Mouse (Mus musculus) midbrain, embryonic 14.5 days (tissue): ENCODE results near the gene Olfr1019. TPM values are rescaled to one million over a fixed set of nuclear protein-coding genes. Genes with fewer than 3 reads are reported as not detected.

Experiments
- polyA plus RNA-seq: library from polyadenylated mRNA; unstranded; fragments of >200 nt; fragmentation: Nextera tagmentation; extraction: Ambion mirVana; gene quantifications from 2 replicates; pipeline ENCODE4 v1.2.1, GENCODE M21; 2014

Gene Olfr1019
- polyA plus RNA-seq, 1 experiment from 2014 or later, result not detected

Other genes with a start within 250 kb of the Olfr1019 start
- gene Olfr1000, start 233.6 kb downstream of the Olfr1019 start, polyA plus RNA-seq, result not detected in 2 replicates
- gene Olfr1002, start 194.8 kb downstream of the Olfr1019 start, polyA plus RNA-seq, result not detected in 2 replicates
- not detected in 2 replicates for gene Olfr154, start 181.0 kb downstream of the Olfr1019 start, polyA plus RNA-seq
- not detected in 2 replicates for gene Olfr1006, start 166.7 kb downstream of the Olfr1019 start, polyA plus RNA-seq
- not detected in 2 replicates for gene Olfr1008, start 156.1 kb downstream of the Olfr1019 start, polyA plus RNA-seq
- not detected in 2 replicates for gene Olfr1009, start 130.1 kb downstream of the Olfr1019 start, polyA plus RNA-seq
- gene Olfr1012, start 82.7 kb downstream of the Olfr1019 start, polyA plus RNA-seq, result not detected in 2 replicates
- gene Olfr1013, start 78.4 kb downstream of the Olfr1019 start, polyA plus RNA-seq, result not detected in 2 replicates
- not detected in 2 replicates for gene Olfr1014, start 72.8 kb downstream of the Olfr1019 start, polyA plus RNA-seq
- not detected in 2 replicates for gene Olfr1015, start 63.5 kb downstream of the Olfr1019 start, polyA plus RNA-seq
- gene Olfr1016, start 42.9 kb downstream of the Olfr1019 start, polyA plus RNA-seq, result not detected in 2 replicates
- gene Olfr1018, start 27.0 kb downstream of the Olfr1019 start, polyA plus RNA-seq, result not detected in 2 replicates
- not detected in 2 replicates for gene Olfr1020, start 1.5 kb upstream of the Olfr1019 start, polyA plus RNA-seq
- not detected in 2 replicates for gene Olfr1022, start 23.1 kb upstream of the Olfr1019 start, polyA plus RNA-seq
- gene Olfr1023, start 40.2 kb upstream of the Olfr1019 start, polyA plus RNA-seq, result not detected in 2 replicates
- gene Olfr1024, start 59.6 kb upstream of the Olfr1019 start, polyA plus RNA-seq, result not detected in 2 replicates
- gene Olfr1025-ps1, start 69.7 kb upstream of the Olfr1019 start, polyA plus RNA-seq, result not detected in 2 replicates
- gene Olfr1026, start 76.1 kb upstream of the Olfr1019 start, polyA plus RNA-seq, result not detected in 2 replicates
- gene Olfr1028, start 105.0 kb upstream of the Olfr1019 start, polyA plus RNA-seq, result not detected in 2 replicates
- gene Olfr1029, start 128.4 kb upstream of the Olfr1019 start, polyA plus RNA-seq, result not detected in 2 replicates
- not detected in 2 replicates for gene Olfr1030, start 133.8 kb upstream of the Olfr1019 start, polyA plus RNA-seq
- gene Olfr1031, start 144.8 kb upstream of the Olfr1019 start, polyA plus RNA-seq, result not detected in 2 replicates
- gene Olfr1032, start 160.1 kb upstream of the Olfr1019 start, polyA plus RNA-seq, result not detected in 2 replicates
- 0.63 TPM in 1 of 2 replicates, not detected in the other for gene Olfr1033, start 175.2 kb upstream of the Olfr1019 start, polyA plus RNA-seq
- not detected in 2 replicates for gene Olfr1034, start 200.4 kb upstream of the Olfr1019 start, polyA plus RNA-seq
- gene Olfr1036, start 228.5 kb upstream of the Olfr1019 start, polyA plus RNA-seq, result not detected in 2 replicates
- not detected in 2 replicates for gene Olfr1037, start 241.9 kb upstream of the Olfr1019 start, polyA plus RNA-seq